Mouse (Mus musculus) liver, adult 2 months (tissue): Measurements from ENCODE around the gene Wdfy1. TPM values are rescaled to one million over a fixed set of nuclear protein-coding genes. Genes with fewer than 3 reads are reported as not detected.

Experiments used
- DNase-seq: peaks from one replicate; pipeline ENCODE4 v3.0.0-alpha.2; 2011; ENCODE audit warnings: low read depth, low spot score; ENCODE audit errors: extremely low read depth
- H3K27ac ChIP-seq: fragments of 200-500 bp; replicated peaks from 2 replicates; pipeline ENCODE4 v1.5.1; 2012; ENCODE audit warnings: low read depth, mild to moderate bottlenecking, control low read depth, inconsistent platforms, low read length; ENCODE audit not compliant: insufficient read depth
- H3K27me3 ChIP-seq: fragments of 200-500 bp; 2 replicates; pipeline ENCODE4 v1.6.1; 2012; ENCODE audit warnings: mild to moderate bottlenecking, moderate library complexity, low read length, inconsistent platforms; ENCODE audit not compliant: control insufficient read depth, insufficient read depth
- H3K36me3 ChIP-seq: fragments of 200-500 bp; 2 replicates; pipeline ENCODE4 v1.6.1; 2012; ENCODE audit warnings: low read length, inconsistent platforms; ENCODE audit not compliant: control insufficient read depth, insufficient read depth
- H3K4me1 ChIP-seq: fragments of 200-500 bp; 2 replicates; pipeline ENCODE4 v1.6.1; 2011; ENCODE audit warnings: low read length; ENCODE audit not compliant: control insufficient read depth, insufficient read depth
- H3K4me3 ChIP-seq: fragments of 200-500 bp; 2 replicates; pipeline ENCODE4 v1.5.1; 2011; ENCODE audit warnings: low read depth, mild to moderate bottlenecking, control low read depth, low read length, moderate library complexity; ENCODE audit not compliant: insufficient read depth
- H3K79me2 ChIP-seq: fragments of 200-500 bp; 2 replicates; pipeline ENCODE4 v1.6.1; 2012; ENCODE audit warnings: inconsistent platforms, mild to moderate bottlenecking, low read length, moderate library complexity; ENCODE audit not compliant: control insufficient read depth, insufficient read depth
- H3K9ac ChIP-seq: fragments of 200-500 bp; 2 replicates; pipeline ENCODE4 v1.6.1; 2012; ENCODE audit warnings: low read depth, mild to moderate bottlenecking, control low read depth, inconsistent platforms, low read length
- CTCF ChIP-seq: fragments of 200-500 bp; IDR thresholded peaks from 2 replicates; pipeline ENCODE4 v1.5.1; 2011; ENCODE audit warnings: low read depth, low read length, control low read depth
- POLR2A ChIP-seq: fragments of 200-500 bp; IDR thresholded peaks from 2 replicates; pipeline ENCODE4 v1.6.1; 2011; ENCODE audit warnings: low read length, control low read depth; ENCODE audit not compliant: insufficient read depth; ENCODE audit errors: extremely low read depth
- WGBS: fragments of 180-500 bp; shearing (Covaris S2); methylation state at CpG from one replicate; pipeline ENCODE4 v1.1.7; 2018; 5-methylcytosine and 5-hydroxymethylcytosine counted together
- polyA plus RNA-seq: library from polyadenylated mRNA; depleted of rRNA; stranded (reverse); fragments of >200 nt; gene quantifications from 2 replicates; pipeline ENCODE4 v1.2.3, GENCODE M21; 2012
- total RNA-seq: library from RNA; depleted of rRNA; stranded (reverse); fragments of >200 nt; gene quantifications from 2 replicates; pipeline ENCODE4 v1.2.3, GENCODE M21; 2014

Wdfy1 gene
- total and polyA plus RNA-seq, 2 experiments, result 19.8 to 31.0 TPM

GRCm38 (mm10) chr1:79671543-79672337 is 104.2 kb downstream of the Wdfy1 start, which contains the start of gene Ap1s3:
TSS of gene Ap1s3 (minus strand) at chr1:79671972.
- no peaks in the 10 kb centered on the region for H3K36me3 ChIP-seq

GRCm38 (mm10) chr1:79671196-79671542 is 104.8 kb downstream of the Wdfy1 start:
- Histone ChIP-seq H3K4me3 (peak overlapping the region; percentile 81), H3K4me1 (no peaks in the 10 kb centered on the region), H3K27me3 (no peaks in the 10 kb centered on the region), H3K9ac (no peak overlapping the region; the same call in 1 of the 2 replicates), H3K27ac (no peak overlapping the region), H3K36me3 (no peaks in the 10 kb centered on the region), H3K79me2 (no peaks in the 10 kb centered on the region)
- DNase-seq, result peak; percentile 3
- 2% methylated on average over 11 of the region's 11 CpGs for WGBS
- TF ChIP-seq POLR2A (no peak), CTCF (no peak)

More at GRCm38 (mm10) chr1:79671543-79672337, 104.2 kb downstream of the Wdfy1 start, which contains the start of gene Ap1s3:
- Histone ChIP-seq H3K9ac (peak within 1 kb of the TSS; percentile 73), H3K4me3 (peak within 1 kb of the TSS; percentile 81), H3K27me3 (no peaks in the 10 kb centered on the region), H3K27ac (no peak within 1 kb of the TSS), H3K79me2 (no peaks in the 10 kb centered on the region), H3K4me1 (no peaks in the 10 kb centered on the region)
- TF ChIP-seq CTCF, result no peak
- TF ChIP-seq POLR2A, result no peak
- DNase-seq, result peak; percentile 53
- WGBS, result under 1% methylated on average over 51 of the region's 51 CpGs

GRCm38 (mm10) chr1:79669419-79669974 is 106.4 kb downstream of the Wdfy1 start:
- H3K4me3 ChIP-seq, result no peak overlapping the region
- H3K79me2 ChIP-seq, result no peaks in the 10 kb centered on the region
- H3K4me1 ChIP-seq, result no peaks in the 10 kb centered on the region
- H3K36me3 ChIP-seq, result no peaks in the 10 kb centered on the region
- DNase-seq, result no peak
- H3K27ac ChIP-seq, result no peak overlapping the region
- no peaks in the 10 kb centered on the region for H3K27me3 ChIP-seq
- WGBS, result 78% methylated on average over 9 of the region's 9 CpGs
- TF ChIP-seq POLR2A (no peak), CTCF (no peak)
- no peak overlapping the region for H3K9ac ChIP-seq

- TF ChIP-seq POLR2A (no peak), CTCF (no peak)
- H3K27me3 ChIP-seq, result no peaks in the 10 kb centered on the region
- 89% methylated on average over 4 of the region's 4 CpGs for WGBS
- H3K4me1 ChIP-seq, result no peaks in the 10 kb centered on the region
- H3K36me3 ChIP-seq, result no peaks in the 10 kb centered on the region
- H3K27ac ChIP-seq, result no peak overlapping the region
- no peak overlapping the region for H3K9ac ChIP-seq
- DNase-seq, result no peak
- no peaks in the 10 kb centered on the region for H3K79me2 ChIP-seq
- no peak overlapping the region for H3K4me3 ChIP-seq
Measured at GRCm38 (mm10) chr1:79664911-79665310, 111.0 kb downstream of the Wdfy1 start.

DNA sequence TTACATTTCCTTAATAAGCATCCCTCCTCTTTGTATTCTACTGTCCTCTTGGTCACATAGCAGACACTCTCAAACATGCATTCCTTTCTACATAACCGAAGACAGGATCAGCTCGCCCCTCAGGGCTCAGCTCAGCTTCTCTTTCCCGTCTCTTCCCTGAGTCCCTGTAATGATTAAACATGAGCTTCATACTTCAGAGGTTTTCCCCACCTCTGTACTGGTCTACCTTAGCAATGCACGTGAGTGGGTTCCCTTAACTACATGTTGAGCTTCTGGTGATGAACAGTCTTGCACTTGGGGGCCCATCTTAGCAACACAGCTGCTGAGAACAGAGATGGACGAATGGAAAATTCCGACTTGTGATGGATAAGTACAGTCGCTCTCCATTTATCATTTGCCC is 116.3 kb downstream of the Wdfy1 start:
- no peaks in the 10 kb centered on the region for H3K4me1 ChIP-seq
- WGBS, result 89% methylated on average over 7 of the region's 7 CpGs
- no peak overlapping the region for H3K27ac ChIP-seq
- no peak overlapping the region for H3K4me3 ChIP-seq
- H3K36me3 ChIP-seq, result no peaks in the 10 kb centered on the region
- no peak overlapping the region for H3K9ac ChIP-seq
- no peaks in the 10 kb centered on the region for H3K79me2 ChIP-seq
- no peak for DNase-seq
- TF ChIP-seq CTCF (no peak), POLR2A (no peak)
- no peaks in the 10 kb centered on the region for H3K27me3 ChIP-seq

DNA sequence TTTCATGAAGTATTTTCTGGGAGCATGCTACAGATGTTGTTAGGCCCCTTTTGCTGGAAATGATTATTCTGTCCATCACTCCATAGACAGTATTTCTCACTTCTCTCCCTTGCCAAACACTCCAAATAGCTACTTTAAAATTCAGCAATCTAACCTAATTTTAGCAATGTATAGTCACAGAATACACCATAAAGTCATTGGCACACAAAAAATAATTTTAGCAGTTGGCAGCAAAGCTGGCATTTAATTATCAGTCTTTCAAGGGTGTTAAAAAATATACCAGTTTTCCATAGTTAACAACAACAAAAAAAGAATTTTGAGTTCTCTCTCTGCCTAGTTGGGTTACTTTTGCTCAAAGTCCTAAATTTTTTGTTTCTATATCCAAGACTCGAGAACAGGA is 118.5 kb downstream of the Wdfy1 start:
- WGBS, result 81% methylated on average over 1 of the region's 1 CpGs
- H3K27ac ChIP-seq, result no peak overlapping the region
- H3K4me3 ChIP-seq, result no peak overlapping the region
- no peaks in the 10 kb centered on the region for H3K4me1 ChIP-seq
- H3K36me3 ChIP-seq, result no peaks in the 10 kb centered on the region
- TF ChIP-seq CTCF (no peak), POLR2A (no peak)
- H3K27me3 ChIP-seq, result no peaks in the 10 kb centered on the region
- no peaks in the 10 kb centered on the region for H3K79me2 ChIP-seq
- H3K9ac ChIP-seq, result no peak overlapping the region
- no peak for DNase-seq
